Mouse (Mus musculus): ENCODE results near the gene Slc35f6.
A peak's percentile ranks its signal among the peaks of the same experiment; 100 is the strongest.
"Not testable (repeated sequence)": the region's sequence is repeated elsewhere in the genome, so short reads cannot be mapped to it uniquely, and the experiment has no call there.

Gene Slc35f6

DNA sequence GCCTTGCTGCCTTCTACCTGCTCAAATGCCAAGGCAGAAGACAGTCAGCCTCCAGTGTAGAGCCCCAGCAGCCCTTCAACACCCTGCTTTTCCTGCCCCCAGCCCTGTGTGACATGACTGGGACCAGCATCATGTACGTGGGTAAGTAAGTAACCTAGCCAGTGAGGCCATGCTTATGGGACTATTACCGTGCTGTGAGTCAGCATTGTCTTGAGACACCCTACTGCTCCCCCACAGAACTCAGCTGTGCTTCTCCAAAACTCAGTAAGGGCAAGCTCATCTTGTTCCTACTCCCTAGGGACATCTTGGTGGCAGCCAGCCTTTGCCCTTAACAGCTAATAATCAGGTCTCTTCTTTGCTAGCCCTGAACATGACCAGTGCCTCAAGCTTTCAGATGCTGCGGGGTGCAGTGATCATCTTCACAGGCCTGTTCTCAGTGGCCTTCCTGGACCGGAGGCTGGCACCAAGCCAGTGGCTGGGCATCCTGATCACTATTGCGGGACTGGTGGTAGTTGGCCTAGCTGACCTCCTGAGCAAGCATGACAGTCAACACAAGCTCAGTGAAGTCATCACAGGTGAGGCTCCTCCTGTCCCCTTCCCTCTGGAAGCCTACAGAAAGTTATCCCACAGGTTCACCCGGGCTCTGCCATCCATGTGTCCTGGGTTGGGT lies 7.9 kb downstream of the Slc35f6 start:
- DNase-seq (ENCODE audit: low read depth, low spot score), result no peak

- DNase-seq (ENCODE audit: low read depth, low spot score), result no peak
Observed at GRCm38 (mm10) chr5:30659042-30659441, 11.3 kb downstream of the Slc35f6 start.

DNA sequence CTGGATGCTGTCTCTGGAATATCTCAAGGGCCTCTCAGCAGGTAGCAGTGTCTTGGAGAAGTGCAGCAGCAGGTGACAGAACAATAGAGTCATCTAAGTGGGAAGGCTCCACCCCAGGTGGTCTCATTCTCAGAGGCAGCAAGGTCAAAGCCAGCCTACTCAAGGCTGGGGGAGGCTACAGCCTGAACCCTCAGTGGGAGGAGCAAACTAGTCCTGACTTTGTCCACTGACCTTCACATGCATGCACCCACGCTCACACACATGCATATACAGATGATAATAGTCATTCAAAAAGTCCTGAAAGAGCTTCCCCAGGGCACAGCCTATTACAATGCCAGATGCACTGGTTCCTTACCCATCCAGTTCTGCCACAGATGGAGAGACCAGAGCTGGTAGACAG lies 12.5 kb downstream of the Slc35f6 start:
- DNase-seq (ENCODE audit: low read depth, low spot score), result no peak

- no peak for DNase-seq (ENCODE audit: low read depth, low spot score)
Observed at GRCm38 (mm10) chr5:30660813-30661212, 13.1 kb downstream of the Slc35f6 start.

- no peak for DNase-seq (ENCODE audit: low read depth, low spot score)
Observed at GRCm38 (mm10) chr5:30665360-30665759, 17.6 kb downstream of the Slc35f6 start.

GRCm38 (mm10) chr5:30665968-30666367 lies 18.2 kb downstream of the Slc35f6 start:
- no peak for DNase-seq (ENCODE audit: low read depth, low spot score)

DNA sequence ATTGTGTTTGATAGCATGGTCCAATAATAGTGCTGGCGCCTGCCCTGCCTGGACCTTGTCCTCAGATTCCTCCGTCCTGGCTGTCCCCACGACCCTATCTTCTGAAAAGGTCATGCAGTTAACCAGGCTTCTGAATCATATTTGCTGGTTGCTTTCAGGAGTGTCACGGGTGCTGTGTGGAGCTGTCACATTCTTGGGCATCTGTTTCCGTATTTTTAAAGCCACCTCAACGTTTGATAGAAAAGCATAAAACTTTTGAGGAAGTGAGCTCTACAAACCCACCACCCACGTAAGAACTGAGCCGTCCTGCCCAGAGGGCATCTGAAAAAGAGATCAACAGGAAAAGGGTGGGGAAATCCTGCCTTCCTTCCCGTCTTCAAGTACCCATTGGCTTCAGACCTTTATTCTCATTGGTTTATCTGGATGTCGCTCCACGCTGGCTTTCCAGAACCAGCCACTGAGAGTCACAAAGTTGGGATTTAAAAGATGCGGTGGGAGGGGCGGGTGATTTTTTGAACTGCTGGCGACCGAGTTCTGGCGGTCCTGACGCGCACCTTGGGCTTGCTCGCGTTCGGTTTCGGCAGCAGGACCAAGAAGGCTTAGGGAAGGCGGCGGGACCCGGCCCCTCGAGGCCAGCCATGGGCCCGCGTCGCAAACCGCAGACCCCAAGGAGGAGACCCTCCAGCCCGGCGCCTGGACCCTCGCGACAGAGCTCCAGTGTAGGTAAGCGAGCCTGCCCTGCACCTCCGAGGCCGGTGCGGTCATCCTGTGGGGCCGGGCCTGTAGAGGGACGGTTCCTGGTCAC lies 18.9 kb downstream of the Slc35f6 start, which contains the start of gene Cenpa:
Gene Cenpa, plus strand, starts transcription at position 387 of the 805 bp plus-strand sequence.
- peak; percentile 85 for DNase-seq (ENCODE audit: low read depth, low spot score)

- no peak for DNase-seq (ENCODE audit: low read depth, low spot score)
Observed at GRCm38 (mm10) chr5:30667215-30667614, 19.5 kb downstream of the Slc35f6 start.

- DNase-seq (ENCODE audit: low read depth, low spot score), result no peak
Observed at GRCm38 (mm10) chr5:30667686-30668085, 20.0 kb downstream of the Slc35f6 start.

- no peak for DNase-seq (ENCODE audit: low read depth, low spot score)
Observed at GRCm38 (mm10) chr5:30668637-30669495, 21.1 kb downstream of the Slc35f6 start.

DNA sequence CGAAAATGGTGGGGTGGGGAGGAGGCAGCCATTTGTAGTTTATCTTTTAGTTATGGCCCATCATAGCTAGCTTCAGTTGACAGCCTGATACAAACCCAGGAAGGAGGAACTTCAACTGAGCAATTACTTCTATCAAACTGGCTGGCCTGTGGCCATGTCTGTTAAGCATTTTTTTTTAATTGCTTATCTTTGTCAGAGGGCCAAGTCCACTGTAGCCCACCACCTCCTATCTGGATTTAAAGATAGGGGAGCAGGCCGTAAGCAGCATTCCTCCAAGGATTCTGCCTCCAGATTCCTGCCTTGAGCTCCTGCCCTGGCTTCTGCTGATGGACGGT lies 21.7 kb downstream of the Slc35f6 start:
- DNase-seq (ENCODE audit: low read depth, low spot score), result no peak

- DNase-seq (ENCODE audit: low read depth, low spot score), result no peak
Observed at GRCm38 (mm10) chr5:30670091-30670490, 22.4 kb downstream of the Slc35f6 start.

- no peak for DNase-seq (ENCODE audit: low read depth, low spot score)
Observed at GRCm38 (mm10) chr5:30674001-30674400, 26.3 kb downstream of the Slc35f6 start.

DNA sequence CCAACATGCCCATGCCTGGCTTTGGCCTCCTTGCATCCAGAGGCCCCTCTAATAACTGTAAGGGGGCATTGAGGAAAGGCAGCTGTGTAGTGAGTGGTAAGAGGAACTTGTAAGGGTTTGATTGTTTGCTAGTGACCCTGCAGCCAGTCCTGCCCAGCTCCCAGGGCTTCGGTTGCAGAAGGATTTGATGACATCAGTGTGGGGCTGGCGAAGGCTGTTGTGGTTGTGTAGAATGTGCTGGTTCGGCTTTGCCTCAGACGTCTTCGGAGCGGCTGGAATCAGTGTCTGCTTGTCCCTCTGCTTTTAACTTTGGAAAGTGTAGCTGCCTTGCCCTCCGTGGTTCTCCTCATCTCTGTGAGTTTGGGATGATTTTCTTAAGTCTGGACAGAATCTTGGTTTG lies 29.1 kb downstream of the Slc35f6 start:
- DNase-seq (ENCODE audit: low read depth, low spot score), result no peak

GRCm38 (mm10) chr5:30678069-30678468 lies 30.3 kb downstream of the Slc35f6 start:
- DNase-seq (ENCODE audit: low read depth, low spot score), result not testable (repeated sequence)

- no peak for DNase-seq (ENCODE audit: low read depth, low spot score)
Observed at GRCm38 (mm10) chr5:30678722-30679296, 31.1 kb downstream of the Slc35f6 start.

DNA sequence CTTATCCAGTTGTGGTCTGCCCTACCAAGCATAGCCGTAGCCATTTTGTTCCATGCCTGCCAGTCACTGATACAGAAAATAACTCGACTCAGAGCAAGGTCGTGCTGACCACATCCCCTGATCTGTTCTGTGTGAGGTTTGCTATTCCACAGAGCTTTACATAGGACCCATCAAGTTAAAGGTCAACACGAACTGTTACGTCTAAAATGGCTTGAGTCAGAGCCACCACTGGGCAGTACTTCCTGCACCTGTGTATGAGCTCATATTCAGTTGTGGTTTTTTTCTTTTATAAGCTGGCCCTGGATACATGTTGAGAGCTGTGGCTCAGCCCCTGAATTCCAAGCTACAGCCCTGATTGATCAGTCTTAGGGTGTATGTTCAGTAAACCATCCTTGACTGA lies 31.9 kb downstream of the Slc35f6 start:
- no peak for DNase-seq (ENCODE audit: low read depth, low spot score)

DNA sequence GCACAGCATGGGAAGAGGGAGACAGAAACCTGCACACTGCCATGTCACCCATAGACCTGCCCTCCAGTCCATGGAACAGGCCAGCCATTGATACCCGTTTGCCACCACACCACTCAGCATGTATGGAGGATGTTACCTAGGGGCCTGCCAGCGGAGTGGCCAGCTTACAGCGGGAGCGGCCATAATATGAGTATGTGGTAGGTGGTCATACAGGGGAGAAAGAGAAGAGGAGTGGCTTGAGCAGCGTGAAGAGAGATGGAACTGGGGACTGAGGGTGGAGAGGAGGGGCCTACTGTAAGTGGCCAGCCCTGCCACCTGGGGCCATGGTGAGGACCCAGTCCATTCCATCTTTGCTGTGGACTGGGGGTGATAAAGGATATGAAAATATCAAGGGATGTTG lies 34.2 kb downstream of the Slc35f6 start:
- DNase-seq (ENCODE audit: low read depth, low spot score), result no peak

DNA sequence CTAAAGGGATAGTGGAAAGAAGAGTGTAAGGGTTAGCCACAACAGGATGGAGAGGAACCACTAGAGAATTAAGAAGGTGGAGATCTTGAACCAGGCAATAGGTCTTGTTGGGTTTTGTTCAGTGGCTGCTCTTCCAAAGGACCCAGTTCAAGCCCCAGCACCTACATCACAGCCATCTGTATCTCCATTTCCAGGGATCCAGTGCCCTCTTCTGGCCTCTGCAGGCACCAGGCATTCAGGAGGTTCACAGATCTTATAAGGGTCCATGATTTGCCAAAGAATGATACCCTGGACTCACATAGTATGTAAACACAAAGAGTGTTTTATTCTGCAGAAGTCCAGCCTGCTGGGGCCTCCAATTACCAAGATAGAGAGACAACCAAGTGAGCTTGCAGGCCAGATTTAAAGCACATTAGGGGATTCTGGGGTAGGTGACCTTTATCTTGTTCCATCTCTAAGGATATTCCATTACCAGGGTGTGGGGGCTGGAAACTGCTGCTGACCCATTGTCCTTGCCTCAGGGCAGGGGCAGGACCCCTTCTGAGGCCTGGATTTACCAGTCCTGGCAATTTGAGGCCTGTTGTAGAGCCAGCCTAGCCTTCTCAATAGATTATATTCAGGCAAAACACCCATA lies 35.4 kb downstream of the Slc35f6 start:
- DNase-seq (ENCODE audit: low read depth, low spot score), result no peak

DNA sequence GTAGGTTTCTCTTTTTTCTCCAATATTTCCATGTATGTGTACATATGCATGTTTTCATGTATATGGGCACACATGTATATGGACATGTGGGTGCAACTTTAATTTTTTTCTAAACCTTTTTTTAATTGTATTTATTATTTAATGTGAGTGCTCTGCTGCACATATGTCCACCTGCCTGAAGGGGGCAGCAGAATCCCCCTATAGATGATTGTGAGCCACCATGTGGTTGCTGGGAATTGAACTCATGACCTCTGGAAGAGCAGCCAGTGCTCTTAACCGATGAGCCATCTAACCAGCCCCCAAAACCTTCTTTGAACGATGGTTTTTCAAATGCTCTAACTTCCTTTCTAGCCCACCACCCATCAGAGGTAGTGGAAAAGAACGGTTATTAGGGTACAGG lies 36.3 kb downstream of the Slc35f6 start:
- DNase-seq (ENCODE audit: low read depth, low spot score), result no peak

GRCm38 (mm10) chr5:30686781-30687180 lies 39.0 kb downstream of the Slc35f6 start:
- DNase-seq (ENCODE audit: low read depth, low spot score), result peak; percentile 30
